Mouse (Mus musculus) left cerebral cortex, adult 8-10 months (tissue): ENCODE results near the gene Smpd4. TPM values are rescaled to one million over a fixed set of nuclear protein-coding genes. Genes with fewer than 3 reads are reported as not detected.

Experiments used
- total RNA-seq, 4 experiments: library from RNA; stranded (reverse); gene quantifications; 2 replicates each; pipeline ENCODE4 v1.2.4; 2022

Gene Smpd4
- total RNA-seq, 4 experiments from 2014 or later = 50.3 to 73.4 (median 70.3) TPM

Other genes with a start within 250 kb of the Smpd4 start
- gene Snap29, start 213.4 kb upstream of the Smpd4 start, total RNA-seq = 10 to 100 TPM; 16.8 to 18.0 (median 17.1) TPM
- 100 to 1,000 TPM; 312 to 368 (median 333) TPM for gene Pi4ka, start 213.0 kb upstream of the Smpd4 start, total RNA-seq
- gene Crkl, start 167.4 kb upstream of the Smpd4 start, total RNA-seq = 10 to 100 TPM; 34.5 to 41.4 (median 34.8) TPM
- gene Aifm3, start 129.7 kb upstream of the Smpd4 start, total RNA-seq = 100 to 1,000 TPM; 114 to 128 (median 122) TPM
- 100 to 1,000 TPM; 143 to 180 (median 171) TPM for gene Lztr1, start 110.7 kb upstream of the Smpd4 start, total RNA-seq
- gene Thap7, start 88.2 kb upstream of the Smpd4 start, total RNA-seq = 10 to 100 TPM; 40.2 to 45.3 (median 44.4) TPM
- gene Lrrc74b, start 58.1 kb upstream of the Smpd4 start, total RNA-seq = 1 to 10 TPM in 2 of 4 experiments, under 1 TPM in 2; 0.48 to 1.6 (median 1.2) TPM
- gene P2rx6, start 57.5 kb upstream of the Smpd4 start, total RNA-seq = 1 to 10 TPM; 1.5 to 2.1 (median 1.7) TPM
- gene Slc7a4, start 36.1 kb upstream of the Smpd4 start, total RNA-seq = 10 to 100 TPM; 77.9 to 89.9 (median 88.4) TPM
- gene Ccdc74a, start 27.1 kb downstream of the Smpd4 start, total RNA-seq = 10 to 100 TPM; 28.4 to 32.1 (median 30.0) TPM
- gene Med15, start 113.5 kb downstream of the Smpd4 start, total RNA-seq = 10 to 100 TPM; 66.4 to 74.0 (median 69.3) TPM
- 100 to 1,000 TPM in 1 of 4 experiments, 10 to 100 TPM in 3; 82.2 to 105 (median 95.4) TPM for gene Klhl22, start 140.3 kb downstream of the Smpd4 start, total RNA-seq
- 1 to 10 TPM; 4.1 to 4.3 (median 4.1) TPM for gene Scarf2, start 177.9 kb downstream of the Smpd4 start, total RNA-seq
- gene B830017H08Rik, start 213.8 kb downstream of the Smpd4 start, total RNA-seq = 1 to 10 TPM; 2.7 to 5.1 (median 3.8) TPM
- 10 to 100 TPM in 1 of 4 experiments, 1 to 10 TPM in 3; 6.5 to 13.3 (median 7.8) TPM for gene Car15, start 219.0 kb downstream of the Smpd4 start, total RNA-seq